Mouse (Mus musculus) colon, adult 2 months (tissue): ENCODE data around the gene Osbp. TPM values are rescaled to one million over a fixed set of nuclear protein-coding genes. Genes with fewer than 3 reads are reported as not detected.

Experiments
- polyA plus RNA-seq: library from polyadenylated mRNA; depleted of rRNA; stranded (reverse); fragments of >200 nt; gene quantifications from 2 replicates; pipeline ENCODE4 v1.2.3, GENCODE M21; 2012; rRNA removed

Gene Osbp
- 15.3 and 15.4 TPM in 2 replicates for polyA plus RNA-seq

GRCm38 (mm10) chr19:11965023-11965942 is at the start of gene Osbp:
Gene Osbp, plus strand, starts transcription at chr19:11965941.

GRCm38 (mm10) chr19:12041217-12041616 is 75.5 kb downstream of the Osbp start, which contains the start of gene Olfr1423:
Gene Olfr1423, minus strand, starts transcription at chr19:12041317.

Other genes starting within 250 kb of the Osbp start
- not detected in 2 replicates for gene Gif, start 218.4 kb upstream of the Osbp start, polyA plus RNA-seq
- 6.7 and 7.3 TPM in 2 replicates for gene Mrpl16, start 195.6 kb upstream of the Osbp start, polyA plus RNA-seq
- gene Stx3, start 146.5 kb upstream of the Osbp start, polyA plus RNA-seq, result 18.1 and 22.3 TPM in 2 replicates
- not detected in 2 replicates for gene Olfr1417, start 126.7 kb upstream of the Osbp start, polyA plus RNA-seq
- gene Olfr1418, start 104.9 kb upstream of the Osbp start, polyA plus RNA-seq, result not detected in 2 replicates
- gene Olfr1419, start 90.8 kb upstream of the Osbp start, polyA plus RNA-seq, result not detected in 2 replicates
- gene Olfr1420, start 79.4 kb upstream of the Osbp start, polyA plus RNA-seq, result not detected in 2 replicates
- 8.1 and 9.0 TPM in 2 replicates for gene Patl1, start 53.5 kb upstream of the Osbp start, polyA plus RNA-seq
- not detected in 2 replicates for gene Olfr1423, start 75.4 kb downstream of the Osbp start, polyA plus RNA-seq
- gene Olfr1424, start 96.7 kb downstream of the Osbp start, polyA plus RNA-seq, result not detected in 2 replicates
- not detected in 2 replicates for gene Olfr1425, start 111.8 kb downstream of the Osbp start, polyA plus RNA-seq
- not detected in 2 replicates for gene Olfr1426, start 126.1 kb downstream of the Osbp start, polyA plus RNA-seq
- not detected in 2 replicates for gene Olfr1427, start 137.4 kb downstream of the Osbp start, polyA plus RNA-seq
- gene Olfr1428, start 150.0 kb downstream of the Osbp start, polyA plus RNA-seq, result not detected in 2 replicates
- gene Olfr76, start 157.3 kb downstream of the Osbp start, polyA plus RNA-seq, result not detected in 2 replicates
- not detected in 2 replicates for gene Olfr1555-ps1, start 204.2 kb downstream of the Osbp start, polyA plus RNA-seq
- not detected in 2 replicates for gene Olfr1431, start 234.7 kb downstream of the Osbp start, polyA plus RNA-seq